Mouse (Mus musculus): ENCODE data around the gene Tmem178b. TPM values are rescaled to one million over a fixed set of nuclear protein-coding genes. Genes with fewer than 3 reads are reported as not detected.

The Tmem178b gene
- polyA plus RNA-seq, 1 experiment = not detected

DNA sequence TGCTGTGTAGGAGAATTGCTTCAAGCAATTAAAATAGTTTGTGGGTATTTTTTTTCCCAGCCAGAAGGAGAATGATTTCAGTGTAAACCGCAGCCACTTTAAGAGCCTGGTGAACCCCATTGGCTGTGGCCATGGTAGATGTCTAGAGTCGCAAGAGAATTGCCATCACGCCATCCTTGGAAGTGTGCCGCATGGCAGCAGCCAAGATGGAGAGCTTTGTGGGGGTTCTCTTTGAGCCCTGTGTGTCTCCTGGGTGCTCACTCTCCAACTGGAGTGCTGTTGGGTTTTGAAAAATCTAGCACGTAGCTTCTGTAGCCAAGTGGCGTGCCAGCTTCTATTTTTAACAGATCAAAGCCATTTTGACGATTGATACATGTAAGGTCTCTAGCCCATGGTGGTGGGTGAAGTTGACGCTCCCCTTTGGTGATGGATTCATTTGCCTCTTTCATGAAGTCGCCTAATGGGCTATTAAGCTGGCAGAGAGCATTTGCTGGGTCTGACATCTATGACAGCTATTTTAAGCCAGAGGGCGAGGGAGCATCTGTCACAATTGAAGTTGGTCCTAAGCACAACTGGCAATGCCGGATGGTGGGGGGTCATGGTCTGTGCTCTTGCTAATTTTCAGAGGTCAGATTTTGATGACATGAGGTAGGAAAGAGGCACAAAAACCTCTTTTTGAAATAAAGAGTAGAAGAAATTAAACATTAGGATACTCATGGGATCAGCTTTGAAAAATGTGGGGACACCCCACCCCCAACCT lies 133.1 kb downstream of the Tmem178b start:
- no peak overlapping the region for H3K4me3 ChIP-seq (ENCODE audit: insufficient read depth, low read depth, low read length)
- H3K27ac ChIP-seq (ENCODE audit: insufficient read depth, low read depth, low read length) = no peak overlapping the region
- TF ChIP-seq POLR2A (IDR thresholded peaks at IDR 0.05; ENCODE audit: insufficient read depth, low read depth, low read length) = no peak
- TF ChIP-seq CTCF (IDR thresholded peaks at IDR 0.05; ENCODE audit: insufficient read depth, low read depth, low read length) = no peak
- peaks cover 4% of the 10 kb centered on the region; the same call in 1 of the 2 replicates for H3K4me1 ChIP-seq (ENCODE audit: control insufficient read depth, insufficient read depth, low read length)
- 80% methylated on average over 11 of the region's 11 CpGs for WGBS

DNA sequence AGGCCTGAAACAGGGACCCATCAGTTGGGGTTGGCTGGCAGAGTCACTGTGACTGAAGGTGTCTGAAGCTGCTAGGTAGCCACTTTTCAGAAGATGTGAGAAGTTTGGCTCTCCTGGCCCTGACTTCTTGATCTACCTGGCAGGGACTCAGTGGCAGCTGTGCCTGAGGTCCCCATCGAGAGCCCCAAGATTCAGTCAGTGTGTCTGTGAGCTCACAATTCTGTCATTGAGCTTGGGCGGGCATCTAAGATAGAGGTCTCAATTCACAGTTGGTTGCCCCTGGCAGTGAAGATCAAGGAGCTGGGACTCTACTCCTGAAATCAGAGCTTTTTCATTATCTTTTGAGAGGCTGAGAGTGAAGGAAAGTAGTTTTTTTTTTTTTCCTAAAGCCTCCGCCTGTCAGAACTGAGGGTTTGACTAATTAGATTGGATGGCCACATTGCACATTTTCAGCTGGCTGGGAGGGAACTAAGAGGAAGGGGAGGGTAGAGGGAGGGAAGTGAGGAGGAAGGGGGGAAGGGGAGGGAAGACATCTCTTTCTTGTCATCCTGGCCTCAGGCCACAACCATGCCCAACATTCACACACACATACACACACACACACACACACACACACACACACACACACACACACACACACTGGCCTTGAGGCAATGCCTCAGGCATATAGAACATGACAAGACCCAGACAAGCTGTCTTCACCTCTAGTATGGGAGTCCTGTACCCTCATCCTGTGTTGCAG lies 135.3 kb downstream of the Tmem178b start:
- 66% methylated on average over 3 of the region's 3 CpGs for whole genome bisulfite sequencing
- TF ChIP-seq POLR2A (IDR thresholded peaks at IDR 0.05; ENCODE audit: insufficient read depth, low read depth, low read length) = no peak
- no peak for TF ChIP-seq CTCF (IDR thresholded peaks at IDR 0.05; ENCODE audit: insufficient read depth, low read depth, low read length)
- Histone ChIP-seq H3K27ac (ENCODE audit: insufficient read depth, low read depth, low read length) (no peak overlapping the region), H3K4me1 (ENCODE audit: control insufficient read depth, insufficient read depth, low read length) (peaks cover 4% of the 10 kb centered on the region; the same call in 1 of the 2 replicates), H3K4me3 (ENCODE audit: insufficient read depth, low read depth, low read length) (no peak overlapping the region)

DNA sequence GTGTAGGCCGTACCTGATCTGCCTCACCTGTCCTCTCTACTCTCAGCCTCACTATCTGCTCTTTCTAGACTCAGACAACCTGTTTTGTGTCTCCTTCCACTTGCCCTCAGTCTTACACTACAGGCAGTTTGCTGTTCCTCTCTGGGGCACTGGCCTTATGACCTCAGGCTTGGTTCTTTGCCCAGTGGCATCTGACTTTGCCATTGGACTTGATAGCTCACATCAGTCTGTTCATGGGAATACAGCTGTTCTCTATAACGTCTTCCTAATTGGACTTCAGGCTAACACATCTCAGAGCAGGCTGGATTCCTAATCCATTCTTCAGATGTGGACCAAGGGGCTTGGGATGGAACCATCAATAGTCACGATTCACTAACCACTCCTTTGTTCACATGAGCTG lies 136.6 kb downstream of the Tmem178b start:
- H3K4me3 ChIP-seq (ENCODE audit: insufficient read depth, low read depth, low read length) = no peak overlapping the region
- no peak overlapping the region for H3K27ac ChIP-seq (ENCODE audit: insufficient read depth, low read depth, low read length)
- H3K4me1 ChIP-seq (ENCODE audit: control insufficient read depth, insufficient read depth, low read length) = peaks cover 4% of the 10 kb centered on the region; the same call in 1 of the 2 replicates
- no peak for TF ChIP-seq POLR2A (IDR thresholded peaks at IDR 0.05; ENCODE audit: insufficient read depth, low read depth, low read length)
- TF ChIP-seq CTCF (IDR thresholded peaks at IDR 0.05; ENCODE audit: insufficient read depth, low read depth, low read length) = no peak
- 76% methylated on average over 3 of the region's 3 CpGs for WGBS

DNA sequence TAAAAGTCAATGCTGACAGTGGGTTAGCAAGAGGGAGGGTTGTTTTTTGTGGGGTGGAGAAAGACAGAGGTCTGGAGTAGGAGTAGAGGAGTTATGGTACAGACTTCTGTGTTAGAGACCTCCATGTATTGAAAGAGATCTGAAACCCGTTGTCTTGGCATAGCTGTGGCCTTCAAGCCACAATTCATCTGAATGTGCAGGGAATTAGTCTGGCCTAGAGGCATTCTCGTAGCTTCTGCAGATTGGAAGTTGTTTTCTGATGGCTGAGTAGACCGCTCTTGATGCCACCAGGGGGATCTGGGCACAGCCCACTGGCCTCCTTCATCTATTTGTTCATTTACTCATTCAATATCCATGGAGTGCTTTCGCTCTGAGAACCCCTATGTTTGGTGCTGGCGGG lies 138.0 kb downstream of the Tmem178b start:
- no peak overlapping the region for H3K27ac ChIP-seq (ENCODE audit: insufficient read depth, low read depth, low read length)
- 91% methylated on average over 5 of the region's 5 CpGs for WGBS
- H3K4me3 ChIP-seq (ENCODE audit: insufficient read depth, low read depth, low read length) = no peak overlapping the region
- peaks cover 10% of the 10 kb centered on the region for H3K4me1 ChIP-seq (ENCODE audit: control insufficient read depth, insufficient read depth, low read length)
- TF ChIP-seq CTCF (IDR thresholded peaks at IDR 0.05; ENCODE audit: insufficient read depth, low read depth, low read length) (no peak), POLR2A (IDR thresholded peaks at IDR 0.05; ENCODE audit: insufficient read depth, low read depth, low read length) (no peak)

DNA sequence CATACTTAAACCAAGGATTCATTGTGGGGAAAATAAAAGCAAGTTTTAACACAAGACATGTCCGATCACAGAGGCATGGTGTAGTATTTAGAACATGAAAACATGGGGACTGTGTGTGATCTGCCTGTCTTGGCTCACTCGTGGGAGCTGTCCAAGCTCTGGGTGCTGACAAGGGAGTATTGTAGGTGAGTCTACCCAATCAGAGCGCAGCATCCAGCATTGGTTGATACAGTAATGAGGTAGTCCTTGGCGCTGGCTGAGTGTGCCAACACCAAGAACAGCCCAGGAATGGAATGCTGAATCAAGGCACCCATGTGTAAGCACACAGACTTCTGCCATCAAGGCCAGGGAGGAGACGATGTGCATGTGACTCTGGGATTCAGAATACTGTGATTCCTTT lies 138.5 kb downstream of the Tmem178b start:
- H3K4me1 ChIP-seq (ENCODE audit: control insufficient read depth, insufficient read depth, low read length) = peaks cover 12% of the 10 kb centered on the region
- WGBS = 83% methylated on average over 5 of the region's 5 CpGs

DNA sequence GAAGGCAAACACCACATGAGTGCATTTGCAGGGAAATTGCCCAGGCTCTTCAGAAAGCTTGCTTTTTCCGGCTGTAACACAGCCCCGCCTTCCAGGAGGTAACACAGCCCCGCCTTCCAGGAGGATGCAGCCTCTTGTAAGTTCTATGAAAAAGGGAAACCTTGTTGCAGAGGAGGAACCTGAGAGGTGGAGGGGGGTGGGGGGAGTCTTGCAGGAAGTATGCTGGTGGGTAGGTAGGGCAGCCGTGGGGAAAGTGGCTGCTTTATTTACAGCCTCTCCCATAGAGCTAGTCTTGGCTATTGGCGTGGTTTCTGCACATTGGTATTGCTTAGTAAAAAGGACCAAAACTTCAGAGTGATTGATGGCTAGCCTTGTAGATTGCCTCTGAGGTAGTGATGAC lies 140.3 kb downstream of the Tmem178b start:
- no peak overlapping the region for H3K4me3 ChIP-seq (ENCODE audit: insufficient read depth, low read depth, low read length)
- WGBS = 76% methylated on average over 5 of the region's 5 CpGs
- peaks cover 10% of the 10 kb centered on the region for H3K4me1 ChIP-seq (ENCODE audit: control insufficient read depth, insufficient read depth, low read length)
- TF ChIP-seq CTCF (IDR thresholded peaks at IDR 0.05; ENCODE audit: insufficient read depth, low read depth, low read length) (no peak), POLR2A (IDR thresholded peaks at IDR 0.05; ENCODE audit: insufficient read depth, low read depth, low read length) (no peak)
- no peak overlapping the region for H3K27ac ChIP-seq (ENCODE audit: insufficient read depth, low read depth, low read length)

More for the DNA sequence above, 138.5 kb downstream of the Tmem178b start:
- Histone ChIP-seq H3K4me3 (ENCODE audit: insufficient read depth, low read depth, low read length) (no peak overlapping the region), H3K27ac (ENCODE audit: insufficient read depth, low read depth, low read length) (no peak overlapping the region)
- TF ChIP-seq POLR2A (IDR thresholded peaks at IDR 0.05; ENCODE audit: insufficient read depth, low read depth, low read length) = no peak
- TF ChIP-seq CTCF (IDR thresholded peaks at IDR 0.05; ENCODE audit: insufficient read depth, low read depth, low read length) = no peak

DNA sequence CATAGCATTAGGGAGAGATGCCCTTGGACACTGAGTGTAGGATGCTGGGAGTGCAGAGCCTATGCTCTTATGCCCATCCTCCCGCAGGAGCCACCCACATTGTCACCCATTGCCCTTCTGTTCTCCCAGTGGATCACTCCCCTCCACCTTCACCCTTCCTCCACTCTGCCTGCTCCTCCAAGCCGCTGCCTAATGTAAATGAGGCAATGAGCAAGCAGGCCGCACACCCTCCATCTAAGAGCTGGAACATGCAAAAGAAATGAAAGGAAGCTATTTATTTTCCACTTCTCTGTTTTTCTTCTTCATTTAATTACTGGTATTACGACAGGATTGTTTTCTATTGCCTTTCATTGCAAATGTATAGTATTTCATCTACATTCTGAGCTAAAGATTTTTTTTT lies 142.1 kb downstream of the Tmem178b start:
- TF ChIP-seq CTCF (IDR thresholded peaks at IDR 0.05; ENCODE audit: insufficient read depth, low read depth, low read length) (no peak), POLR2A (IDR thresholded peaks at IDR 0.05; ENCODE audit: insufficient read depth, low read depth, low read length) (no peak)
- Histone ChIP-seq H3K4me3 (ENCODE audit: insufficient read depth, low read depth, low read length) (no peak overlapping the region), H3K4me1 (ENCODE audit: control insufficient read depth, insufficient read depth, low read length) (peaks cover 10% of the 10 kb centered on the region), H3K27ac (ENCODE audit: insufficient read depth, low read depth, low read length) (no peak overlapping the region)
- WGBS = 29% methylated on average over 4 of the region's 4 CpGs

DNA sequence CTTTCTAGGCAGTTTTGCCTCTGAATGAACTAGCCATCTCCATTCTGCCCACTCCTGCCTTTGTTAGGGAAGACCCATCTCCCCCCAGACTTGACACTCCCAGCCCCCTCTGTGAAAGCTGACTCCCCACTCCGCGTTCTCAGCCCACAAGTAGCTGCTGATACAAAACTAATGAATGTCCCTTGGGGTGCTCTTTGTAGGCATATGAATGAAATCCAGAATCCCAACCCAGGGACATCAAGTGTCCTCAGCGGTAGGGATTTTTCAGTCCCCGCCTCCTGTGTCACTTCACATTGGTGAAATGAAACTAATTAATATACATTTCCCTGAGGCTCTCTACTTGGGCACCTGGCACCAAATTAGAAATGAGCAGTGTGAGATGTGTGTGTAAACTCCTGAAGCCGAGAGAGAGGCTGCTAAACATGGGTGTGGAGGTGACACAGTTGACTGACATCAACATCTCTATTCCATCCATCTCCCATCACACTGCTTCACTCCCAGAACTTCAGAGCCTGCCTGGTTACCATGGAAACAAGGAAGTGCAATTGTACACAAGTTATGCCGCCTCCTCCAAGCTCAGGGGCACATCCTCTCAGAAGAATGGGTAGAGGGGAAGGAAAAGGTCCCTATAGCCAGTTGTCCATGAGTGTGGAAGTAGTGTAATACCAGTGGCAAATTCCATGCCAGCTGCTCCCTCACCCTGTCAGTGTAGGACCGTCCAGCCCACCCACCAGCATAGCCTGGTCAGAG lies 142.8 kb downstream of the Tmem178b start:
- H3K27ac ChIP-seq (ENCODE audit: insufficient read depth, low read depth, low read length) = no peak overlapping the region
- no peak overlapping the region for H3K4me3 ChIP-seq (ENCODE audit: insufficient read depth, low read depth, low read length)
- 53% methylated on average over 7 of the region's 7 CpGs for WGBS
- peaks cover 10% of the 10 kb centered on the region for H3K4me1 ChIP-seq (ENCODE audit: control insufficient read depth, insufficient read depth, low read length)
- TF ChIP-seq POLR2A (IDR thresholded peaks at IDR 0.05; ENCODE audit: insufficient read depth, low read depth, low read length) (no peak), CTCF (IDR thresholded peaks at IDR 0.05; ENCODE audit: insufficient read depth, low read depth, low read length) (no peak)

Data from olfactory bulb, adult 2 months (tissue).